ENCODE assay signal across 10 mouse cellular contexts in genomic region chr9:21845381-21846080, GRCm38 (mm10). TPM values are rescaled to one million over a fixed set of nuclear protein-coding genes. Genes with fewer than 3 reads are reported as not detected.
DNase-seq lines count a peak whose midpoint lies in the region; ATAC-seq and TF ChIP-seq lines count a peak whose summit lies in the region.
"Had no signal": no experiment of that assay in that cellular context is flagged by ENCODE, and none has a peak within 500 bp of the region (broad histone marks: within the 10 kb centered on the region; RNA-seq: fewer than 3 reads in every experiment).

No protein-coding gene starts in this region.

- TF ChIP-seq CTCF in kidney, adult 2 months (conservative IDR thresholded peaks at IDR 0.05; ENCODE audit: insufficient read depth, insufficient read length, low read depth, low read length): 0 out of 2 replicates have a peak, but pooled peaks have one; percentile 11

- H3K4me1 ChIP-seq in kidney, adult 2 months (ENCODE audit: control insufficient read depth, insufficient read depth, low read length): no peaks in the 10 kb centered on the region
- H3K4me1 ChIP-seq in brown adipose tissue, adult 24 weeks (ENCODE audit: control insufficient read depth, insufficient read depth, insufficient read length, low read length): peaks cover 21% of the 10 kb centered on the region
- H3K4me1 ChIP-seq in forebrain, embryonic 10.5 days: peaks cover 46% of the 10 kb centered on the region

- DNase-seq in kidney, adult 2 months: peak; percentile 48
- DNase-seq in kidney, adult 11 months: no peak
- DNase-seq in kidney, postnatal 10 days: peak; percentile 76
- DNase-seq in lung, postnatal 14 days: peak; percentile 46
- no peak for DNase-seq in forebrain, embryonic 10.5 days (ENCODE audit: extremely low spot score, low spot score)
- DNase-seq in right cerebral cortex, postnatal 36 days (ENCODE audit: low spot score in 2 of 2): no peak
- DNase-seq: right cerebral cortex, postnatal 4 days had no signal

- 47% methylated on average over 14 of the region's 14 CpGs for WGBS in kidney, adult 2 months
- WGBS in forebrain, embryonic 10.5 days: 58% methylated on average over 14 of the region's 14 CpGs

- H3K9me3 ChIP-seq in forebrain, embryonic 10.5 days: no peaks in the 10 kb centered on the region
- H3K9me3 ChIP-seq: limb, embryonic 15.5 days had no signal

- no peak for ATAC-seq in megakaryocyte progenitor cell, adult 5-6 weeks (replicated peaks; ENCODE audit: poor library complexity)

- H3K36me3 ChIP-seq in kidney, adult 2 months (ENCODE audit: control insufficient read depth, insufficient read depth, low read length): no peaks in the 10 kb centered on the region; the same call in 1 of the 2 replicates
- peaks cover 52% of the 10 kb centered on the region for H3K36me3 ChIP-seq in forebrain, embryonic 10.5 days (replicated peaks)

- no peak for TF ChIP-seq POLR2A in kidney, adult 2 months (IDR thresholded peaks at IDR 0.05; ENCODE audit: low read depth, low read length)

- no peaks in the 10 kb centered on the region for H3K27me3 ChIP-seq in kidney, adult 2 months (replicated peaks; ENCODE audit: control insufficient read depth, insufficient read depth, low read length)
- H3K27me3 ChIP-seq in forebrain, embryonic 10.5 days (ENCODE audit: poor library complexity, severe bottlenecking): no peaks in the 10 kb centered on the region
- H3K27me3 ChIP-seq: limb, embryonic 15.5 days had no signal

- H3K4me3 ChIP-seq in kidney, adult 2 months (ENCODE audit: insufficient read depth, low read depth, low read length): no peak overlapping the region
- H3K4me3 ChIP-seq in brown adipose tissue, adult 24 weeks (ENCODE audit: insufficient read depth, low read depth, low read length): no peak overlapping the region
- no peak overlapping the region for H3K4me3 ChIP-seq in forebrain, embryonic 10.5 days
- H3K4me3 ChIP-seq: limb, embryonic 15.5 days had no signal

- no peak overlapping the region for H3K27ac ChIP-seq in kidney, adult 2 months (ENCODE audit: insufficient read depth, low read depth, low read length)
- peak overlapping the region; percentile 7 for H3K27ac ChIP-seq in brown adipose tissue, adult 24 weeks (replicated peaks; ENCODE audit: low read depth, low read length)
- H3K27ac ChIP-seq in forebrain, embryonic 10.5 days: no peak overlapping the region

RNA-seq across cellular contexts. Expression of gene Dock6, which starts 6.9 kb away (rescaled TPM):
- polyA plus RNA-seq in kidney, adult 2 months (2012; rRNA removed): 67.7 and 84.6 TPM in 2 replicates
- polyA plus RNA-seq in brown adipose tissue, adult 24 weeks (2012; ENCODE audit: insufficient read depth, insufficient read length, missing spikeins): 6.9 and 9.5 TPM in 2 replicates
- 0.64 and 1.6 TPM in 2 replicates for total RNA-seq in megakaryocyte progenitor cell, adult 5-6 weeks (2015)
- total RNA-seq in megakaryocyte progenitor cell, adult 5-6 weeks (2017): 0.67 and 2.3 TPM in 2 replicates
- polyA plus RNA-seq in forebrain, embryonic 10.5 days (2016; fragmentation: Nextera tagmentation; extraction: Ambion mirVana): 24.2 and 24.7 TPM in 2 replicates

RNA-seq across cellular contexts. Expression of gene Angptl8, which starts 10.2 kb away (rescaled TPM):
- 11.9 and 19.5 TPM in 2 replicates for polyA plus RNA-seq in kidney, adult 2 months (2012; rRNA removed)
- 54.2 and 167 TPM in 2 replicates for polyA plus RNA-seq in brown adipose tissue, adult 24 weeks (2012; ENCODE audit: insufficient read depth, insufficient read length, missing spikeins)
- 0.22 and 1.8 TPM in 2 replicates for total RNA-seq in megakaryocyte progenitor cell, adult 5-6 weeks (2015)
- total RNA-seq in megakaryocyte progenitor cell, adult 5-6 weeks (2017): 4.0 and 4.7 TPM in 2 replicates
- 0.62 and 0.94 TPM in 2 replicates for polyA plus RNA-seq in forebrain, embryonic 10.5 days (2016; fragmentation: Nextera tagmentation; extraction: Ambion mirVana)

RNA-seq across cellular contexts. Expression of gene Kank2, which starts 47.0 kb away (rescaled TPM):
- 21.8 and 23.6 TPM in 2 replicates for polyA plus RNA-seq in kidney, adult 2 months (2012; rRNA removed)
- 19.7 and 29.7 TPM in 2 replicates for polyA plus RNA-seq in brown adipose tissue, adult 24 weeks (2012; ENCODE audit: insufficient read depth, insufficient read length, missing spikeins)
- 0.72 and 1.2 TPM in 2 replicates for total RNA-seq in megakaryocyte progenitor cell, adult 5-6 weeks (2015)
- total RNA-seq in megakaryocyte progenitor cell, adult 5-6 weeks (2017): 0.71 and 1.2 TPM in 2 replicates
- 8.6 and 8.9 TPM in 2 replicates for polyA plus RNA-seq in forebrain, embryonic 10.5 days (2016; fragmentation: Nextera tagmentation; extraction: Ambion mirVana)

Comparison
In these comparisons a context has a peak if more than half of its experiments do, and no peak if none do; other contexts are left out.
1. DNase-seq: peak in kidney, adult 2 months (single experiment), kidney, postnatal 10 days (single experiment) and lung, postnatal 14 days (single experiment); none in kidney, adult 11 months (single experiment), forebrain, embryonic 10.5 days (single experiment) and right cerebral cortex, postnatal 36 days (0 of 2).